Mouse (Mus musculus) liver, embryonic 16.5 days (tissue): ENCODE measurements around the gene Gm42417. TPM values are rescaled to one million over a fixed set of nuclear protein-coding genes. Genes with fewer than 3 reads are reported as not detected.

Experiments used
- ATAC-seq: fragments of 200-750 bp; cut with Nextera tagmentation; 2 replicates; pipeline ENCODE4 v1.8.0; 2017; ENCODE audit warnings: low read depth, mild to moderate bottlenecking, moderate number of reproducible peaks, moderate library complexity
- H3K27ac ChIP-seq: fragments of 300-500 bp; sonication (generic); 2 replicates; pipeline ENCODE4 v1.5.1; 2014; ENCODE audit warnings: mild to moderate bottlenecking, low read length
- H3K27me3 ChIP-seq: fragments of 300-500 bp; sonication (generic); 2 replicates; pipeline ENCODE4 v1.6.1; 2014; ENCODE audit warnings: low read depth, low read length, mixed read lengths; ENCODE audit not compliant: control insufficient read depth, insufficient read depth
- H3K36me3 ChIP-seq: fragments of 300-500 bp; sonication (generic); 2 replicates; pipeline ENCODE4 v1.6.1; 2014; ENCODE audit warnings: mild to moderate bottlenecking; ENCODE audit not compliant: control insufficient read depth, insufficient read depth
- H3K4me1 ChIP-seq: fragments of 300-500 bp; sonication (generic); 2 replicates; pipeline ENCODE4 v1.6.1; 2014; ENCODE audit warnings: low read depth, low read length, mixed read lengths; ENCODE audit not compliant: control insufficient read depth
- H3K4me2 ChIP-seq: fragments of 300-500 bp; sonication (generic); 2 replicates; pipeline ENCODE4 v1.6.1; 2014; ENCODE audit warnings: low read depth, low read length, mixed read lengths
- H3K4me3 ChIP-seq: fragments of 300-500 bp; sonication (generic); 2 replicates; pipeline ENCODE4 v1.5.1; 2014; ENCODE audit warnings: low read depth, mild to moderate bottlenecking, low read length
- H3K9ac ChIP-seq: fragments of 300-500 bp; sonication (generic); 2 replicates; pipeline ENCODE4 v1.6.1; 2014; ENCODE audit warnings: low read depth, low read length
- H3K9me3 ChIP-seq: fragments of 300-500 bp; sonication (generic); replicated peaks from 2 replicates; pipeline ENCODE4 v1.6.1; 2016; ENCODE audit warnings: low read length; ENCODE audit not compliant: control insufficient read depth
- WGBS: fragments of 180-500 bp; shearing (Covaris S2); extraction: QIAGEN DNeasy Blood & Tissue Kit; methylation state at CpG from one replicate; pipeline ENCODE4 v1.1.7; 2014; ENCODE audit not compliant: insufficient replicate concordance; 5-methylcytosine and 5-hydroxymethylcytosine counted together
- polyA plus RNA-seq: library from polyadenylated mRNA; unstranded; fragments of >200 nt; fragmentation: Nextera tagmentation; extraction: Ambion mirVana; gene quantifications from 2 replicates; pipeline ENCODE4 v1.2.1, GENCODE M21; 2015

The Gm42417 gene
- polyA plus RNA-seq, 1 experiment from 2014 or later = not detected

GRCm38 (mm10) chr1:36576991-36577675, 37.9 kb upstream of the Gm42417 start:
- Histone ChIP-seq H3K36me3 (no peaks in the 10 kb centered on the region), H3K4me1 (peaks cover 16% of the 10 kb centered on the region), H3K4me2 (no peak overlapping the region), H3K9ac (no peak overlapping the region), H3K9me3 (no peaks in the 10 kb centered on the region), H3K27me3 (no peaks in the 10 kb centered on the region), H3K27ac (no peak overlapping the region), H3K4me3 (no peak overlapping the region)
- no peak for ATAC-seq
- 51% methylated on average over 6 of the region's 6 CpGs for WGBS

GRCm38 (mm10) chr1:36575347-36575746, 36.1 kb upstream of the Gm42417 start:
- no peak for ATAC-seq
- Histone ChIP-seq H3K4me1 (peaks cover 7% of the 10 kb centered on the region), H3K9ac (no peak overlapping the region), H3K9me3 (no peaks in the 10 kb centered on the region), H3K4me3 (no peak overlapping the region), H3K27me3 (no peaks in the 10 kb centered on the region), H3K27ac (no peak overlapping the region), H3K36me3 (no peaks in the 10 kb centered on the region), H3K4me2 (no peak overlapping the region)
- 45% methylated on average over 6 of the region's 6 CpGs for WGBS

GRCm38 (mm10) chr1:36574196-36574955, 35.1 kb upstream of the Gm42417 start:
- no peaks in the 10 kb centered on the region; the same call in 1 of the 2 replicates for H3K4me1 ChIP-seq
- no peak overlapping the region for H3K4me2 ChIP-seq
- H3K4me3 ChIP-seq = no peak overlapping the region
- no peaks in the 10 kb centered on the region for H3K27me3 ChIP-seq
- 65% methylated on average over 5 of the region's 5 CpGs for WGBS
- no peak overlapping the region for H3K9ac ChIP-seq
- no peak overlapping the region for H3K27ac ChIP-seq
- ATAC-seq = no peak
- H3K36me3 ChIP-seq = no peaks in the 10 kb centered on the region
- H3K9me3 ChIP-seq = no peaks in the 10 kb centered on the region

GRCm38 (mm10) chr1:36573524-36573923, 34.3 kb upstream of the Gm42417 start:
- no peaks in the 10 kb centered on the region; the same call in 1 of the 2 replicates for H3K4me1 ChIP-seq

GRCm38 (mm10) chr1:36572709-36573108, 33.5 kb upstream of the Gm42417 start:
- ATAC-seq = no peak
- Histone ChIP-seq H3K9ac (no peak overlapping the region), H3K36me3 (no peaks in the 10 kb centered on the region), H3K4me2 (no peak overlapping the region), H3K4me3 (no peak overlapping the region), H3K9me3 (no peaks in the 10 kb centered on the region), H3K4me1 (no peaks in the 10 kb centered on the region; the same call in 1 of the 2 replicates), H3K27ac (no peak overlapping the region), H3K27me3 (no peaks in the 10 kb centered on the region)
- WGBS = 73% methylated on average over 1 of the region's 1 CpGs

More at GRCm38 (mm10) chr1:36573524-36573923, 34.3 kb upstream of the Gm42417 start:
- Histone ChIP-seq H3K9ac (no peak overlapping the region), H3K27me3 (no peaks in the 10 kb centered on the region), H3K27ac (no peak overlapping the region), H3K9me3 (no peaks in the 10 kb centered on the region), H3K36me3 (no peaks in the 10 kb centered on the region), H3K4me2 (no peak overlapping the region), H3K4me3 (no peak overlapping the region)
- whole genome bisulfite sequencing = 63% methylated on average over 8 of the region's 8 CpGs
- no peak for ATAC-seq

- H3K9ac ChIP-seq = no peak overlapping the region
- H3K4me3 ChIP-seq = no peak overlapping the region
- no peaks in the 10 kb centered on the region; the same call in 1 of the 2 replicates for H3K4me1 ChIP-seq
- no peak for ATAC-seq
- H3K36me3 ChIP-seq = no peaks in the 10 kb centered on the region
- H3K9me3 ChIP-seq = no peaks in the 10 kb centered on the region
- 54% methylated on average over 2 of the region's 2 CpGs for WGBS
- H3K27me3 ChIP-seq = no peaks in the 10 kb centered on the region
- no peak overlapping the region for H3K4me2 ChIP-seq
- H3K27ac ChIP-seq = no peak overlapping the region
Observed at GRCm38 (mm10) chr1:36572140-36572700, 33.0 kb upstream of the Gm42417 start.

GRCm38 (mm10) chr1:36571627-36572026, 32.4 kb upstream of the Gm42417 start:
- Histone ChIP-seq H3K36me3 (no peaks in the 10 kb centered on the region), H3K9me3 (no peaks in the 10 kb centered on the region), H3K27ac (no peak overlapping the region), H3K9ac (no peak overlapping the region), H3K27me3 (no peaks in the 10 kb centered on the region), H3K4me1 (no peaks in the 10 kb centered on the region; the same call in 1 of the 2 replicates), H3K4me3 (no peak overlapping the region), H3K4me2 (no peak overlapping the region)
- peak; percentile 60 for ATAC-seq
- 27% methylated on average over 6 of the region's 6 CpGs for WGBS

- Histone ChIP-seq H3K9ac (no peak overlapping the region), H3K4me1 (no peaks in the 10 kb centered on the region; the same call in 1 of the 2 replicates), H3K4me3 (no peak overlapping the region), H3K4me2 (no peak overlapping the region), H3K9me3 (no peaks in the 10 kb centered on the region), H3K27me3 (no peaks in the 10 kb centered on the region), H3K36me3 (no peaks in the 10 kb centered on the region), H3K27ac (no peak overlapping the region)
- 53% methylated on average over 5 of the region's 5 CpGs for WGBS
- ATAC-seq = no peak
Observed at GRCm38 (mm10) chr1:36570320-36570719, 31.1 kb upstream of the Gm42417 start.
